Mouse (Mus musculus) MEL (cell line): ENCODE measurements at regions not wholly inside any gene's neighbourhood (a gene's known extent, or its start where the extent isn't known, plus 50 kb on each side); places are given as distances from the start of the nearest gene placed in this dataset.

Source experiments
- CTCF ChIP-seq, 3 experiments: IDR thresholded peaks in 2 of 3; conservative IDR thresholded peaks in 1 of 3; 2 replicates each; pipeline ENCODE4 v1.5.1; 2011 to 2012; ENCODE audit warnings: low read length in 3 of 3, low read depth in 2 of 3, mild to moderate bottlenecking in 2 of 3, improper control_type of control experiment in 1 of 3, inconsistent platforms in 1 of 3, mixed read lengths in 1 of 3, moderate library complexity in 1 of 3; ENCODE audit not compliant: control insufficient read depth in 1 of 3, insufficient read depth in 1 of 3, poor library complexity in 1 of 3, severe bottlenecking in 1 of 3
- KAT2A ChIP-seq: conservative IDR thresholded peaks from 2 replicates; pipeline ENCODE4 v1.6.1; 2012; ENCODE audit warnings: low read depth, low read length, improper control_type of control experiment, inconsistent platforms
- POLR2A ChIP-seq, 2 experiments: IDR thresholded peaks; 2 replicates each; pipeline ENCODE4 v1.6.1; 2011 to 2012; ENCODE audit warnings: low read length in 2 of 2, mild to moderate bottlenecking in 2 of 2, control low read depth in 1 of 2, improper control_type of control experiment in 1 of 2, low read depth in 1 of 2, moderate library complexity in 1 of 2; ENCODE audit not compliant: control insufficient read depth in 1 of 2, insufficient read depth in 1 of 2, poor library complexity in 1 of 2
- TAL1 ChIP-seq: IDR thresholded peaks from 2 replicates; pipeline ENCODE4 v1.6.1; 2012; ENCODE audit warnings: mild to moderate bottlenecking, inconsistent platforms, low read length, moderate library complexity, mixed read lengths

DNA sequence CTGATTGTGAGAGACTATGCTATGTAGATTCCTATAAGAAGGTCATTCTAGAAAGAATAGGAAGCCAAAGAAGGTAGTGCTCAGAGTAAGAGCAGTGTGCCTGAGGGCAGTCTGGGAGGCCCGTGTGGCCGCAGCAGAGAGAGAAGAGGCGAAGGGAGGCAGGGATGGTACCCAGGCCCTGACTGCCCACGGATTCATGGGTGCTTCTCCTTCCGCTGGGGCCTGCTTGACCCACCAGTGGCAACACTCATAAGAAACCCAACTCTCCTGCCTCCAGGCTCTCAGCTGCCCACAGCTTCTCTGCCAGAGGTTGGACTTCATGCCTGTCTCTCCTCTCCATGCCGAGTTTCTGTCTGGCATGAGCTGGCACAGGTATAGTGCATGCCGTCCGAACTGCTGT lies 60.6 kb upstream of the Twist2 start:
- TF ChIP-seq POLR2A (IDR thresholded peaks at IDR 0.05; ENCODE audit: control insufficient read depth in 1 of 2, insufficient read depth in 1 of 2, low read depth in 1 of 2, low read length in 2 of 2, poor library complexity in 1 of 2) (no peak), KAT2A (no peak), CTCF (IDR thresholded peaks at IDR 0.05 in 2 of 3, conservative IDR thresholded peaks at IDR 0.05 in 1 of 3; ENCODE audit: control insufficient read depth in 1 of 3, insufficient read depth in 1 of 3, low read depth in 2 of 3, low read length in 3 of 3, poor library complexity in 1 of 3, severe bottlenecking in 1 of 3) (no peak), TAL1 (no peak)
